Mouse (Mus musculus): ENCODE measurements around the gene Cpne2. TPM values are rescaled to one million over a fixed set of nuclear protein-coding genes. Genes with fewer than 3 reads are reported as not detected.

Gene Cpne2
- polyA plus RNA-seq, 1 experiment = 49.0 TPM

GRCm38 (mm10) chr8:94574159-94574907 lies 41.5 kb downstream of the Cpne2 start:
- peak; percentile 63 to 85 for DNase-seq (ENCODE audit: extremely low spot score in 1 of 2, low spot score in 1 of 2)

GRCm38 (mm10) chr8:94575148-94575547 lies 42.4 kb downstream of the Cpne2 start:
- DNase-seq (ENCODE audit: extremely low spot score in 1 of 2, low spot score in 1 of 2) = no peak

- no peak for DNase-seq (ENCODE audit: extremely low spot score in 1 of 2, low spot score in 1 of 2)
These were observed 49.2 kb downstream of the Cpne2 start for GRCm38 (mm10) chr8:94581820-94582483.

- DNase-seq (ENCODE audit: extremely low spot score in 1 of 2, low spot score in 1 of 2) = no peak
These were observed 49.8 kb downstream of the Cpne2 start for GRCm38 (mm10) chr8:94582569-94582968.

- DNase-seq (ENCODE audit: extremely low spot score in 1 of 2, low spot score in 1 of 2) = peak; percentile 44 to 84
These were observed 51.5 kb downstream of the Cpne2 start for GRCm38 (mm10) chr8:94584238-94584817.

GRCm38 (mm10) chr8:94591691-94592090 lies 58.9 kb downstream of the Cpne2 start:
- no peak for DNase-seq (ENCODE audit: extremely low spot score in 1 of 2, low spot score in 1 of 2)

GRCm38 (mm10) chr8:94594211-94594610 lies 61.4 kb downstream of the Cpne2 start:
- no peak for DNase-seq (ENCODE audit: extremely low spot score in 1 of 2, low spot score in 1 of 2)

GRCm38 (mm10) chr8:94600478-94600877 lies 67.7 kb downstream of the Cpne2 start:
- no peak for DNase-seq (ENCODE audit: extremely low spot score in 1 of 2, low spot score in 1 of 2)

GRCm38 (mm10) chr8:94601034-94601606 lies 68.3 kb downstream of the Cpne2 start:
- DNase-seq (ENCODE audit: extremely low spot score in 1 of 2, low spot score in 1 of 2) = peak in 1 of 2 experiments; percentile 29

- DNase-seq (ENCODE audit: extremely low spot score in 1 of 2, low spot score in 1 of 2) = peak; percentile 100
These were observed 69.0 kb downstream of the Cpne2 start, which contains the start of the genes Rspry1 and Fam192a for GRCm38 (mm10) chr8:94601607-94602385. Rspry1 (plus strand) TSS chr8:94601937. Fam192a (minus strand) TSS chr8:94601997.

- peak in 1 of 2 experiments; percentile 11 for DNase-seq (ENCODE audit: extremely low spot score in 1 of 2, low spot score in 1 of 2)
These were observed 69.8 kb downstream of the Cpne2 start for GRCm38 (mm10) chr8:94602471-94603131.

- DNase-seq (ENCODE audit: extremely low spot score in 1 of 2, low spot score in 1 of 2) = no peak
These were observed 71.2 kb downstream of the Cpne2 start for GRCm38 (mm10) chr8:94604030-94604429.

GRCm38 (mm10) chr8:94607064-94607463 lies 74.3 kb downstream of the Cpne2 start:
- DNase-seq (ENCODE audit: extremely low spot score in 1 of 2, low spot score in 1 of 2) = no peak

Other genes starting within 250 kb of the Cpne2 start
- 0.92 and 1.2 TPM in 2 replicates for gene Slc12a3, start 203.8 kb upstream of the Cpne2 start, polyA plus RNA-seq (2012; rRNA removed)
- gene Herpud1, start 146.6 kb upstream of the Cpne2 start, polyA plus RNA-seq (2012; rRNA removed) = 72.2 and 80.0 TPM in 2 replicates
- gene Nlrc5, start 98.6 kb upstream of the Cpne2 start, polyA plus RNA-seq (2012; rRNA removed) = 1.0 and 1.5 TPM in 2 replicates
- 17.9 and 18.6 TPM in 2 replicates for gene Rspry1, start 68.9 kb downstream of the Cpne2 start, polyA plus RNA-seq (2012; rRNA removed)
- gene Fam192a, start 69.0 kb downstream of the Cpne2 start, polyA plus RNA-seq (2012; rRNA removed) = 54.5 and 63.2 TPM in 2 replicates
- 233 and 264 TPM in 2 replicates for gene Arl2bp, start 133.6 kb downstream of the Cpne2 start, polyA plus RNA-seq (2012; rRNA removed)
- gene Pllp, start 163.3 kb downstream of the Cpne2 start, polyA plus RNA-seq (2012; rRNA removed) = 89.0 TPM in 2 replicates
- 0.22 and 0.23 TPM in 2 replicates for gene Ccl22, start 212.6 kb downstream of the Cpne2 start, polyA plus RNA-seq (2012; rRNA removed)
- gene Cx3cl1, start 239.0 kb downstream of the Cpne2 start, polyA plus RNA-seq (2012; rRNA removed) = 470 and 510 TPM in 2 replicates

Measured in frontal cortex, adult 2 months (tissue).